Mouse (Mus musculus) cortical plate, adult 2 months (tissue): ENCODE measurements around the gene Cherp. TPM values are rescaled to one million over a fixed set of nuclear protein-coding genes. Genes with fewer than 3 reads are reported as not detected.

Experiments used
- H3K27ac ChIP-seq: fragments of 200-500 bp; 2 replicates; pipeline ENCODE4 v1.5.1; 2012; ENCODE audit warnings: low read length, control low read depth, inconsistent platforms; ENCODE audit not compliant: insufficient read depth
- H3K4me1 ChIP-seq: fragments of 200-500 bp; 2 replicates; pipeline ENCODE4 v1.6.1; 2011; ENCODE audit warnings: low read length; ENCODE audit not compliant: control insufficient read depth, insufficient read depth
- H3K4me3 ChIP-seq: fragments of 200-500 bp; 2 replicates; pipeline ENCODE4 v1.5.1; 2011; ENCODE audit warnings: mild to moderate bottlenecking, low read length, control low read depth; ENCODE audit not compliant: insufficient read depth
- CTCF ChIP-seq: fragments of 200-500 bp; IDR thresholded peaks from 2 replicates; pipeline ENCODE4 v1.5.1; 2011; ENCODE audit warnings: mild to moderate bottlenecking, control low read depth, low read length; ENCODE audit not compliant: insufficient read depth; ENCODE audit errors: extremely low read depth
- POLR2A ChIP-seq: fragments of 200-500 bp; IDR thresholded peaks from 2 replicates; pipeline ENCODE4 v1.6.1; 2011; ENCODE audit warnings: mild to moderate bottlenecking, low read length, control low read depth; ENCODE audit not compliant: insufficient read depth; ENCODE audit errors: extremely low read depth
- polyA plus RNA-seq: library from polyadenylated mRNA; depleted of rRNA; stranded (reverse); fragments of >200 nt; gene quantifications from 2 replicates; pipeline ENCODE4 v1.2.3, GENCODE M21; 2012; rRNA removed

Cherp gene
- polyA plus RNA-seq, 1 experiment, result 47.3 TPM

GRCm38 (mm10) chr8:72421362-72422335, 53.4 kb downstream of the Cherp start, which contains the start of gene Eps15l1:
Gene Eps15l1 (minus strand): TSS chr8:72421460.
- peaks cover 16% of the 10 kb centered on the region for H3K4me1 ChIP-seq
- H3K27ac ChIP-seq, result no peak within 1 kb of the TSS
- no peak for TF ChIP-seq CTCF
- peak; percentile 73 for TF ChIP-seq POLR2A
- peak within 1 kb of the TSS; percentile 56 for H3K4me3 ChIP-seq

DNA sequence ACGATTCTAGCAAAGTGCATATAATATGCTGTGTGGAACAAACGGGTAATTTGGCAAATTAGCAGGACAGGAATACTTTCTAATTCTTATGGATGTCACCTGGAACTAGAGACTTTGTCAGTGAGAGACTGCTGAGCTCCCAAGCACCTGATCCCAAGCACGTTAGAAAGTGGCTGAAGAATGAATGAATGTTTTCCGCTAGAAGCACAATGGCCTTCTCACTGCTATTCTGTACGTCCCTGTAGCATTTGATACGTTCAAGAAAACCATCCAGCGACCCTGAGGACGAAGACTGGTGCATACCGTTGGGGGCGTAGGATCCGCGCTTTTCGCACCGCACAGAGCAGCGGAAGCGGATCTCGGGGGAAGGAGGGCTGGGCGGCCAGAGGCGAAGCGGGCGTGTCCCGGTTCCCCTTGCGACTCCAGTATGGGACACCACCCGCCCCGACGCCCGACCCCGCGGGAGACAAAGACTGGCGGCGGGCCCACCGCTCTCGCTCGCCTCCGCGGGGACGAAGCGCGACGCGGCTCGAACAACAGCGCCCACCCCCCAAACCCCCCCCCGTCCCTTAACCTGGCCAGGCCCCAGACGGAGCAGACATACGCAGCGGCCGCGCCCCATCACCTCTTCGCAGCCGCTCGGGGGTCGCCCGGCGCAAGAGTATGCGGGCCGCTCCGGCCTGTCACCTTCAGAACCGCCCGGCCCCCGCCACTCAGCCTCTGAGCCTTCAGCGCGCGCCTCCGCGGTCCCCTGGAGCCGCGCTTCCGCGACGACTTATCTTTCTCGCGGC, 54.3 kb downstream of the Cherp start:
- TF ChIP-seq POLR2A (no peak), CTCF (no peak)
- peaks cover 19% of the 10 kb centered on the region for H3K4me1 ChIP-seq
- H3K27ac ChIP-seq, result no peak overlapping the region
- peak overlapping the region; percentile 56 for H3K4me3 ChIP-seq

DNA sequence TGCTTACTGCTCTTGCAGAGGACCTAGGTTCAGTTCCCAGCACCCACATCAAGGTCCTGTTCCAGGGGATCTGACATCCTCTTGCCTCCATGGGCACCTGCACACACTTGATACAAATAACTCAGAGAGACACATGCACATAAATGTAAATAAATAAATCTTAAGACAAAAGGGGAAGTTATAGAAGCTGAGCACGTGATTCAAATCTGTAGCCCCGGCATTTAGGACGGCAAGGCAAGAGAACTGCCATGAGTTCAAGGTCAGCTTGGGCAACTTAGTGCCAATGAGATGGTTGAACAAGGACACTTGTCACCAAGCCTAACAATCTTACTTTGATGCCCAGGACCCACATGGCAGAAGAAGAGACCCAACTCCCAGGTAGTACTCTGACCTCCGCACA, 57.0 kb downstream of the Cherp start:
- no peak overlapping the region for H3K4me3 ChIP-seq
- no peak overlapping the region for H3K27ac ChIP-seq
- peaks cover 22% of the 10 kb centered on the region for H3K4me1 ChIP-seq
- TF ChIP-seq CTCF, result no peak
- TF ChIP-seq POLR2A, result no peak

DNA sequence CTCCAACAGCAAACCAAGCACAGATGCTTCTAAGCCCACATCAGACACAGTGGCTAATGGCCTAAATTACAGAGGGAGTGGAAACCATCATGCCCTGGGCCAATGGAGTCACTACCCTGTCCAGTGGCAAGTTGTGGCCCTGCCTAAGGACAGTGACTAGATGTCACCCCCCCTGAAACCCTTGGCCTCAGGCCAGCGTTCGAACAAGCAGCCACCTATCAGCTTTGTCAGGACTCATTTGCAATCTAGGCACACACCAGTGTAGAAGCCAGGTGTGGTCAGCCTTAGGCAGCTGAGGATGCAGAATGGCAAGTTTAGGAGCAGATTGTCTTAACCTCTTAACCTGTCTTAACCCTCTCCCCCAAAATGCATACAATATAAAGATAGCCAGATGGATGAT, 59.8 kb downstream of the Cherp start:
- Histone ChIP-seq H3K4me3 (no peak overlapping the region), H3K4me1 (peaks cover 24% of the 10 kb centered on the region), H3K27ac (no peak overlapping the region)
- TF ChIP-seq CTCF (no peak), POLR2A (no peak)

DNA sequence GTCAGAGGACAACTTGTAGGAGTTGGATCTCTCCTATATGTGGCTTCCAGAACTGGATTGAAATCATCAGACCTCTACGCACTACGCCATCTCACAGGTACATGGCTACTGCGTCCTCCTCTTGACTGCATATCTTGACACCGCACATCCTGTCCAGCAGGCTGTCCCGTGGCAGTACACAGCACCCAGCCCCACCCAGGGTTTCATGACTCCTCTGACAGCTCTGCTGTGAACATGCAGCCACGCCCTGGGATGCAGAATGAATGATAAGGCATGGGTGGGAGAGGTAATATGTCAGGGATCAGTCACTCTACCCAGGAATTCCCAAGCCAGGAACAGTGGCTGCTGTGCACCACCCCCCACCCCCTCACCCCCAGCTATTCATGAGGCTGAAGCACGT, 61.2 kb downstream of the Cherp start:
- no peak for TF ChIP-seq POLR2A
- no peak for TF ChIP-seq CTCF
- no peak overlapping the region for H3K27ac ChIP-seq
- no peak overlapping the region for H3K4me3 ChIP-seq
- peaks cover 16% of the 10 kb centered on the region for H3K4me1 ChIP-seq

Other genes starting within 250 kb of the Cherp start
- 101 and 104 TPM in 2 replicates for gene Ap1m1, start 235.2 kb downstream of the Cherp start, polyA plus RNA-seq
- gene Gm10282, start 170.0 kb downstream of the Cherp start, polyA plus RNA-seq, result 5.3 and 5.4 TPM in 2 replicates
- 11.7 and 14.7 TPM in 2 replicates for gene Klf2, start 156.2 kb downstream of the Cherp start, polyA plus RNA-seq
- gene Eps15l1, start 53.8 kb downstream of the Cherp start, polyA plus RNA-seq, result 71.4 and 72.9 TPM in 2 replicates
- 0.68 and 0.81 TPM in 2 replicates for gene Calr3, start 31.4 kb downstream of the Cherp start, polyA plus RNA-seq
- gene 1700030K09Rik, start 31.3 kb downstream of the Cherp start, polyA plus RNA-seq, result 8.1 and 8.9 TPM in 2 replicates
- 35.9 and 37.0 TPM in 2 replicates for gene Slc35e1, start 17.4 kb upstream of the Cherp start, polyA plus RNA-seq
- 7.7 and 8.3 TPM in 2 replicates for gene Med26, start 73.0 kb upstream of the Cherp start, polyA plus RNA-seq
- gene Smim7, start 95.9 kb upstream of the Cherp start, polyA plus RNA-seq, result 88.6 and 89.2 TPM in 2 replicates
- 171 and 175 TPM in 2 replicates for gene Tmem38a, start 96.8 kb upstream of the Cherp start, polyA plus RNA-seq
- gene Nwd1, start 171.5 kb upstream of the Cherp start, polyA plus RNA-seq, result 17.7 and 19.2 TPM in 2 replicates
- gene Sin3b, start 248.1 kb upstream of the Cherp start, polyA plus RNA-seq, result 114 TPM in 2 replicates